Mouse (Mus musculus): Measurements from ENCODE around the gene Iqsec2.

The Iqsec2 gene

GRCm38 (mm10) chrX:152143941-152144741 lies at the start of gene Iqsec2:
Gene Iqsec2, plus strand, starts transcription at chrX:152144268.
- in situ Hi-C loops (cut with MboI, MseI) = no loop called here

DNA sequence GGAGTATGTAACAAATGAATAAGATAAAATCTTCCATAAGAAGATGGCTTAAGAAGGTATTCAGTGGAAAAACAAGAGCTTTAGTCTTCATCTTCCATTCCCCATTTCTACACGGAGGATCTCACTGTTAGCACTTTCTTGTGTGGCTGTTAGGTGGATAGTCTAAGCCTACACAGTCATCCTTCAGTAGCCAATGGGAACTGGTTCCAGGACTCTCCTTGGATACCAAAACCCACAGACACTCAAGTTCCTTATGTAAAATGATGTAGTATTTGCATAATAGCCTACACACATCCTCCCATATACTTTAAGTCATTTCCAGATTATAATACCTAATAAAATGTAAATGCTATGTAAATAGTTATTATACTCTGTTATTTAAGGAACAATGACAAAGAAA lies 46.5 kb upstream of the Iqsec2 start:
- in situ Hi-C loops (cut with MboI, MseI) = no loop called here

GRCm38 (mm10) chrX:152121687-152122086 lies 22.4 kb upstream of the Iqsec2 start:
- in situ Hi-C loops (cut with MboI, MseI) = no loop called here

- in situ Hi-C loops (cut with MboI, MseI) = no loop called here
Measured at GRCm38 (mm10) chrX:152130777-152131176, 13.3 kb upstream of the Iqsec2 start.

DNA sequence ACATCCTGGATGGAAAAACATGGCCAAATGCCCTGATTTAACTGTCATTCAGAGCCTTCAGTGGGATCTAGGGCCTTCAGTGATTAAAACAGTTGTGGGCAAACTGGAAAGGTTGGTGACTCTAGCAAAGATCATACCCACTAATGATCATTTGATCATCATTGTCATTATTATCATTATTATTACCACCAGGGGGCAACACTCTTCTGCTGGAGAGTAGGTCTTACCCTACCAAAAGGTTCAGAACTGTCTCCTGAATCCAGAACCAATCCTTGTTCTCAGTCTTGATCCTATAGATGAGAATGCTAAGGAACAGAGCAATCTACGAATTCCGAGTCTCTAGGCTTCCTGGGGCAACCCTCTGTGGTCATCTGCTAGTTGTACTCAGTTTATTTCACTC lies 12.0 kb upstream of the Iqsec2 start:
- in situ Hi-C loops (cut with MboI, MseI) = no loop called here

DNA sequence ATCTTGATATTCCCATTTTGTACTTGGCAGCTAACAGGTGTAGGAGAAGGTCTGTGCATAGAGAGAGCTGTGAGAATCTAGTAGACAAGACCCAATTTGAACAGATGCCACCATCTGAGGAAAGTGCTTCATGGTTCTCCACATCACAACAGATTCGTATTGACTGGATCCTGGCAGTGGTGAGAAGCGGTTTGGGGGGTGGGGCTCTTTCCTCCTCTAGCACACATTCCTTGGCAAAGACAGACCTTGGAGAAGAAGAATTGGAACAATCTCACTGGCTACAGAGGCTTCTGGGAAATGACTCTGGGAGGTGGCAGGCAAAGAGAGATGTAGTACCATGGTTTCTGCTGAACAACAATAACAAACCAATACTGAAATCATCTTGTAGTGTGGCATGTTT lies 8.9 kb upstream of the Iqsec2 start:
- in situ Hi-C loops (cut with MboI, MseI) = loop anchor here (5.0 kb wide), 1 partner anchor 57 kb away; no protein-coding TSS in a partner anchor

- in situ Hi-C loops (cut with MboI, MseI) = no loop called here
Measured at GRCm38 (mm10) chrX:152144742-152145214, 710 bp downstream of the Iqsec2 start.

DNA sequence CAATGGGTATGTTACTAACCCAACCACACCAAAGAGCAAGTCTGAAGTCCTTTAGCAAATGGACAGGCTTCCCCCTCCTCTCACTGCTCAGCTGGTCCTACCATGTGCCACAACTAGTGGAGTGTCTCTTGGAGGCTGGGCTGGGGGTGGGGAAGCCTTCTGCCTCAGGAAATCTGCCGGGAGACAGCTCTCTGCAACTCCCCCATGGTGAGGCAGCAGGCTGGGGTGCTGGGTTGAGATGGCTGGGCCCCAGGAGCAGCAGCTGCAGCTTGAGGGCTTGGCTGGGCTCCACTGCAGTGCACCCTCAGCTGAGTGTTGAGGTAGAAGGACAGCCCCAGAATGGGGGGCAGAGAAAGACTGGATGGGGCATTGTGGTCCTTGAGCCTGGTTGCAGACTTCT lies 2.1 kb downstream of the Iqsec2 start:
- in situ Hi-C loops (cut with MboI, MseI) = no loop called here

- in situ Hi-C loops (cut with MboI, MseI) = no loop called here
Measured at GRCm38 (mm10) chrX:152146691-152147090, 2.6 kb downstream of the Iqsec2 start.

- in situ Hi-C loops (cut with MboI, MseI) = no loop called here
Measured at GRCm38 (mm10) chrX:152147451-152148116, 3.5 kb downstream of the Iqsec2 start.

GRCm38 (mm10) chrX:152148706-152149105 lies 4.6 kb downstream of the Iqsec2 start:
- in situ Hi-C loops (cut with MboI, MseI) = no loop called here

DNA sequence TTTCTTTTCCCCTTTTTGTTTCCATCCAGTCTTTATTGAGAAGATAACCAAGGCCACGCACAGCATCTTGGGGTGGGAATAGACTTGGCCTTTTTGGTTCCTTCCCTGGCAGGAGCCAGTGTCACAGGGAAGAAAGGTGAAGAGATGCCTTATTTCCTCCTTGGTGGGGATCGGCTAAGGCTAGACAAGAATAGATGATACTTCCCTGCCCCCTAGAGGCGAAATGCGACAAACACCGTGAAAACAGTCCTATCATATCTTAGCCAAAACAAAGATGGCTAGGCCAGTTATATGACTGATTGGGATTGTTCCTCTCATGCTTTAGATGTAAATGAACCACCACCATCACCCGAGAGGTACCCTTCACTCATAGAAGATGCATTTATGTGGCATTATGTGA lies 7.6 kb downstream of the Iqsec2 start:
- in situ Hi-C loops (cut with MboI, MseI) = no loop called here

DNA sequence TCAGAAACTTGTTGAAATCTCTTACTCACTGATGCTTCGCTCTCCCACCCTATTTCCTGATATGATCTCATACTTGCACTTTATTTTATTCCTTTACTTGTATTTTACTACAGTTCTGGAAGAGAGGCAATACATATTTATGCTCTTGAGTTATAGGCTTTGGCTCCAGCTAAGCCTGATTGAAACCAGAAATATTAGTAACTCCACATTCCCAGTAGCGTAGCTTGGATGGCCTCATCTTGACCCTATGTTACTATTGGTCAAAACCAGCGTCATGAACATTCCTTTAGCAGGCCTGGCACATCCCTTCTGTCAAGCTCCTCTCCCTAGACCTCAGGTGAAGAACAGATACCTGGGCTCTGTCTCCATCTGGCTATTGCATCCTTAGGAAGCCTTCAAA lies 14.2 kb downstream of the Iqsec2 start:
- in situ Hi-C loops (cut with MboI, MseI) = no loop called here

GRCm38 (mm10) chrX:152161404-152161803 lies 17.3 kb downstream of the Iqsec2 start:
- in situ Hi-C loops (cut with MboI, MseI) = no loop called here

DNA sequence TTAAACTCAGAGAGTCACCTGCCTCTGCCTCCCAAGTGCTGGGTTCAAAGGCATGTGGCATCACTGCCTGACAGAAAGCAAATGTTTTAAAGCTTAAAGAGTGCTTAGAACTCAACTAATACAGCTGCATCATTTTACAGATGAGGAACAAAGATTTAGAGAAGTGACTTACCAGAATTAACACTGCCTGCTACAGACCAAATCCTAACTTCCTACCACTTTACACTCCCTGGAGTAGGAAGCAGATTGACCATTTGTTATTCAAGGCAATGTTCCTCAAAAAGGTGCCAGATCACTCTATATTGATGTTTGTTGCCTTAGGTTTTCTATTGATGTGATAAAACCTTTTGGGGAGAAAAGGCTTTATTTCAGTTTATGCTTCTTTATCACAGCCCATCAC lies 20.0 kb downstream of the Iqsec2 start:
- in situ Hi-C loops (cut with MboI, MseI) = no loop called here

DNA sequence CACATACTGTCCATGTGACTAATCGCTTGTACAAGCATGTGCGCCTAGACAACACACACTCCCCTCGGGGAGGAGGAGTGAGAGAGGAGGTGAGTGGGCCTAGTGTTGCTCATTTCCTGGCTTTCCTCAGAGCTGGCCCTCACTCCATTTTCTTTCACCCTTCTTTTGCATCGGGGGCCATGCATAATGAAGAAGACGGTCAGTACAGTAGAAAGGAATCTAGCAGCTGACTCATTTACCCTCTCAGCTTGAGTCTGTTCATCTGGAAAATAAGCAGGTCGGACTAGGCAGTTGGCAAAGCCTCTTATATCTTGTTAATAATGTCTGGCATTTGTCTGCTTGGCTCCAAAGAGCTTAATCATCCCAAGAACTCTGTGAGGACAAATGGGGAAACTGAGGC lies 22.1 kb downstream of the Iqsec2 start:
- in situ Hi-C loops (cut with MboI, MseI) = no loop called here

- in situ Hi-C loops (cut with MboI, MseI) = no loop called here
Measured at GRCm38 (mm10) chrX:152168521-152168920, 24.5 kb downstream of the Iqsec2 start.

DNA sequence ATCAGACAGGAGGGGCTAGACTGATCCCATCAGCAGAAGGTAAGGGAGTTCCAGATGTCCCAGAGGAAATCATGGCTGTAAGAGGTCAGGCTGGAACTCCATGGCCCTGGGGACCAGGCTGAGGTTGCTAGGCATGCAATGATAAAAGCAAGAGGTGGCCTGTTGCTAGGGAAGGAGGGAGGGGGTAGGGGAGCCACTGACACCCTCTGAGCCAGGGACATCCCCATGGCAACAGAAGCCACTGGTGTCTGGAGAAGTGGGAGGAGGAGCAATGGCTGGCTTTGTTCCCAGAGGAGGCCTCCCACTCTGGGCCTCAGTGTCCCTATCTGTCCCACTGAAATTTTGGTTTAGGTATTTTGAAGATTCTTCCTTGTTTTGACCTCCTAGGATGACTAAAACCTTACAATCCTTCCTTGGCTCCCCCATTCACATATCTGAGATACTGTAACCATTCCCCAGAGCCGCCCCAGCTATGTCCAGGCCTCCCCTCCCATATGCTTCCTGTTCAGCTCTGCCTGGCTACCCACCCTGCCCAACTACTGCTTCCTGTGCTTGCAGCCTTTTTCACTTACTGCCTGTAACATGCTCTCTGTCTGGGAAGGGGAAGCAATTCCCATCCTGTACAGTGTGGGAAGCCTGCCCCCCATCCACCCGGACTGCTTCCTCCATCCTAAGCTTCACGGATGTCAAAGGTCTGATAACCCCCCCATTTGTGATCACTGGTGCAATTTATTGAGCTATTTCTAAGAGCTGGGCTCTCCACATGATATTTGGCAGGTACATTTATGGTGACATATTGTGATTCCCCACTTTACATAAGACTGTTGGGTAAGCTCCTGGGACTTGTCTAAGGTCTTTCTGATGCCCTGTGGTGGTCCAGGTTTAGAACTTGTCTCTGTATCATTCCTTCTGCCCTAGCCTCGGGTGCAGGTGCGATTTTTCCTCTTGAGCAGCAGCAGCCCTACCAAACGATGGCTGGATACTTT lies 27.3 kb downstream of the Iqsec2 start:
- in situ Hi-C loops (cut with MboI, MseI) = no loop called here

GRCm38 (mm10) chrX:152172487-152172935 lies 28.4 kb downstream of the Iqsec2 start:
- in situ Hi-C loops (cut with MboI, MseI) = no loop called here

DNA sequence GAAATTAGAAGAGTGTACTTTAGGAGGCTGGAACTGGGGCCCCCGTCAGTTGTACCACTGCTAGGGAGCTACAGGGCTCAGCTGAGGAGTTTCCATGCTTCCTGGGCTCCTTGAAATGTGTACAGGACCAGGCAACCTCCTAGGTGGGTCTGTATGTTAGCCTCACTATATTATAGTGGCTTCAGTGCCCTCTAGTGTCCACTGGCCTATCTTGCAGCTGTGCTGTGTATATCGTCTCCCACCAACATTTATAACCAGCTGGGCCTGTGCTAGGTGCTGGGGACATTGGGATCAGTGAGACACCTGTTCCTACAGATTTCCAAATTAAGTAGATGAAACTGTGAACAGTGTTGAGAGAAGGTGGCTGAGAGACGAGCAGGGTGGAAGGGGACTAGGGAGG lies 31.2 kb downstream of the Iqsec2 start:
- in situ Hi-C loops (cut with MboI, MseI) = no loop called here

- in situ Hi-C loops (cut with MboI, MseI) = no loop called here
Measured at GRCm38 (mm10) chrX:152177897-152178296, 33.8 kb downstream of the Iqsec2 start.
